Mouse (Mus musculus): ENCODE results near the gene Klhl25.

DNA sequence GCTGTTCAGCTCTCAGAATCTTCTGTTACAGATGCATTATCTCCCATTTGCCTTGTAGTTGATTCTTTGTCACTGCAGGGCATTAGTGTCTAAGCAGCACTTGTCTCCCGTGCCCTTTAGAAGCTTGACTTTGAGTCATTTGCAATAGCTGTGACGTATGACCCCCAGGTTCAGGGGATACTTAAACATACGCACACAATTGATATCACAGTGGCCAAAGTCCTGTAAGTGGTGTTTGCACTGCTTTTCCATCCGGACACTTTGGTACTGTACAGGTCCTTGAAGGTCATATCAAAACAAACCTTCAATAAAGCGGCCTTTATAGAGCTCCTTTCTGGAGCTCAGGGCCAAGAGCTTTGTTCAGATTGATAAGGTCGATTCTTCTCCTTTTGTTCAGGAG, 51.0 kb downstream of the Klhl25 start:
- no peak for TF ChIP-seq CTCF (IDR thresholded peaks at IDR 0.05; ENCODE audit: extremely low read depth, insufficient read length, insufficient replicate concordance, low read depth, low read length)
- TF ChIP-seq POLR2A (IDR thresholded peaks at IDR 0.05; ENCODE audit: low read depth, low read length), result no peak
